Mouse (Mus musculus) small intestine, adult 2 months (tissue): ENCODE measurements around the gene Tssc4.

Source experiments
- CTCF ChIP-seq: fragments of 200-500 bp; IDR thresholded peaks from 2 replicates; pipeline ENCODE4 v1.5.1; 2012; ENCODE audit warnings: low read depth, mild to moderate bottlenecking, control low read depth, inconsistent platforms, low read length, moderate library complexity, mixed read lengths; ENCODE audit not compliant: insufficient replicate concordance, insufficient read length; ENCODE audit errors: extremely low read depth
- POLR2A ChIP-seq: fragments of 200-500 bp; IDR thresholded peaks from 2 replicates; pipeline ENCODE4 v1.6.1; 2012; ENCODE audit warnings: low read depth, mild to moderate bottlenecking, control low read depth, inconsistent platforms, low read length, moderate library complexity

- TF ChIP-seq CTCF (no peak), POLR2A (no peak)
These were observed 24.8 kb upstream of the Tssc4 start for GRCm38 (mm10) chr7:143044049-143044825.
